Mouse (Mus musculus): ENCODE data around the gene Kif26a.

The Kif26a gene

GRCm38 (mm10) chr12:112145875-112146651 is at the start of gene Kif26a:
Gene Kif26a, plus strand, starts transcription at chr12:112146208.
- DNase-seq (ENCODE audit: low spot score): peak; percentile 88

DNA sequence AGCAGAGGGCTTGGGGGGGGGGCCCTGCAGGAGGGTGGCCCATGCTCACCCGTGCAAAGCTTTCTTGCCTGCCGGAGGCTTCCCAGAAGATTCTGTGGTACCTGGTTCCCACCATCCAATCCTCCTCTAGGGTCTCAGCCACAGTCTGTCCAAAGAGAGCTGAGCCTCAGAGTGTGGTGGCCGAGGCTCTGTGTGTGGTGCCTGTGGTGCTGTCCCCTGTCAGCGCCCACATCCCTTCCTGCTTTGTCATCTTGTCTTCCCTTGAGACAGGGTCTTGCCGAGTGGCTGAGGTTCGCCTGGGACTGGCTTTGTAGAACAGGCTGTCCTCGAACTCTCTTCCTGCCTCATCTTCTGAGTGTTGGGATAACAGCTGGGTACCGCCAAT is 49.3 kb upstream of the Kif26a start:
- no peak for DNase-seq (ENCODE audit: low spot score)

DNA sequence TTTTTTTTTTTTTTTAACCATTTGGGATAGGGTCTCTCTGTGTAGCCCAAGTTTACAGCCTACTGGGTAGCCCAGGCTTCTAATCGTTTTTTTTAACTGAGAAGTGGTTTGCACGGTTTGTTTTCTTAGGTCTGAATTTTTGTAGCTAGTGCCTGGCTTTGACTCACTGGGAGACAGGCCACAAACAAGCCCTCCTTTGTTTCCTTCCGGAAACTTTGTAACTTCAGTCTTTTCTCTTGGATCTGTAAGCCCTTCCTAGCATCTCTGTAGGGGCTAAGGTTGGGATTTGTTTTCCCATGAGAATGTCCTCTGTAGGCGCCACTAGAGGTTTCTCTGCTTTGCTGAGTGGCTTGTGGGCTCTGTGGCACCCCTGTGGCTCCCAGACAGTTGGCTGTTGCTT is 45.9 kb upstream of the Kif26a start:
- DNase-seq (ENCODE audit: low spot score): no peak

GRCm38 (mm10) chr12:112101045-112101444 is 45.0 kb upstream of the Kif26a start:
- no peak for DNase-seq (ENCODE audit: low spot score)

- no peak for DNase-seq (ENCODE audit: low spot score)
These were observed 42.8 kb upstream of the Kif26a start for GRCm38 (mm10) chr12:112103179-112103578.

- no peak for DNase-seq (ENCODE audit: low spot score)
These were observed 41.1 kb upstream of the Kif26a start for GRCm38 (mm10) chr12:112104890-112105289.

GRCm38 (mm10) chr12:112106541-112106971 is 39.5 kb upstream of the Kif26a start, which contains the start of gene Aspg:
Gene Aspg, plus strand, starts transcription at chr12:112106679.
- no peak for DNase-seq (ENCODE audit: low spot score)

DNA sequence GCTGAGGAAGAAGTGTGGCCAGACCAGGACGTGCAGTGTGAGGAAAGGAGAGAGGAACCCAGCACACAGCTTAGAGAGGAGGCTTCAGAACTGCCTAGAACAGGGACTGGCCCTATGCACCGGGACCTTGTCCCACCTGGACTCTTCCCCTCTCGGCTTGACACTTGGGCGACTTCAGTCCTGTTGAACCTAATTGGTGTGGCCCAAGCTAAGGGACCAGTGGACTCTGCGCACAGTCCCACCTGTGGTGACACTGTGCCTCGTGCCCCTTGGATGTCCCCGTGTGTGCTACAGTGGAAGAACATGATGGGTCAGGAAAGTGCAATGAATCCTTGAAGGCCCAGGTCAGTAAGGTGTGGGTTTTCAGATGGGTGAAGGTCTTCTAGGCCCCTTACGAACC is 38.3 kb upstream of the Kif26a start:
- DNase-seq (ENCODE audit: low spot score): no peak

GRCm38 (mm10) chr12:112108696-112109445 is 37.1 kb upstream of the Kif26a start:
- no peak for DNase-seq (ENCODE audit: low spot score)

DNA sequence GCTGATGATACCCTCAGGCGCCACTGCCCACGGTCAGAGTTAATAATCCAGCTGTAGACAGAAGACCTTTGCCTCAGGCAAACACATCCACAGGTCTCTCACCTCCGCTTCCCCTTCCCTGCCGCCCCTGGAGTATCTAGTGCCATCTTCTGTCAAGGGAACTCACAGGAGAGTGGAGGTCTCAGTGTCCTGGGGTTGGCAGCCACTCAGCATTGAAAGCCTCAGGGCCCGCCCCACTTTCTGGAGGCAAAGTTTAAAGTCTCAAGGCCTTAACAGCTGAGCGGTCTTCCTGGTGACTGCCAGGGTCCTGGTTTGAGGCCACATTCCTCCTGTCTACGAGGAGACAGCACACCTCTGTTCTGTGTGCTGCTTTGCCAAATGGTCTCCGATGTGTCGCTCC is 36.3 kb upstream of the Kif26a start:
- no peak for DNase-seq (ENCODE audit: low spot score)

GRCm38 (mm10) chr12:112111323-112111722 is 34.7 kb upstream of the Kif26a start:
- no peak for DNase-seq (ENCODE audit: low spot score)

GRCm38 (mm10) chr12:112112235-112112634 is 33.8 kb upstream of the Kif26a start:
- DNase-seq (ENCODE audit: low spot score): no peak

DNA sequence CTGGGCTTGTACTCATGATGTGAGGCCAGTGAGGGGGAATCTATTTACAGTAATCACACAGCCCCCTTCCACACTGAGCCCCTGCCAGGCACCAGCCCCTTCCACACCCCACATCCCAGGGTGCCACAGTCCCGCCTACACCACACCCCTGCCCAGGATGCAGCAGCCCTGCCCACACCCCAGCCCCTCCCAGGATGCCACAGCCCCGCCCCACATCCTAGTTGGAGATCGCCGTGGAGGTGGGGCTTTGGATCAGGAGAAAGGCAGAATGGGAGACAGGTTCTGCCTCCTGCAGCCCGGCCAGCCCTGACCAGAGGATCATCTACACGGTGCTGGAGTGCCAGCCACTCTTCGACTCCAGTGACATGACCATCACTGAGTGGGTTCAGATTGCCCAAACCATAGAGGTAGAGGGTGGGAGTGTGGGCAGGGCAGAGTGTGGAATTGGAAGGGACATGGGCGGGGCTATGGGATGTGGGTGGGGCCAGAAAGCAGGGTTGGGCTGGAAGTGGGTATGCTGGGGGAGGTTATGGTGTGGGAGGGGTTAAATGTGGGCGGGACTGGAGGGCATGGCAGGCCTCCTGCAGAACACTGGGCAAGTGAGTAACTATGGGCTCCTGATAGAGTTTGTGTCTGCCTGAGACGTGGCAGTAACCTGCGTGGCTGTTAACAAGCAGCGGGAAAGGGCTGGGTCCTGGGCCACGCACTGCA is 33.2 kb upstream of the Kif26a start:
- DNase-seq (ENCODE audit: low spot score): no peak

GRCm38 (mm10) chr12:112113710-112114109 is 32.3 kb upstream of the Kif26a start:
- peak; percentile 65 for DNase-seq (ENCODE audit: low spot score)

DNA sequence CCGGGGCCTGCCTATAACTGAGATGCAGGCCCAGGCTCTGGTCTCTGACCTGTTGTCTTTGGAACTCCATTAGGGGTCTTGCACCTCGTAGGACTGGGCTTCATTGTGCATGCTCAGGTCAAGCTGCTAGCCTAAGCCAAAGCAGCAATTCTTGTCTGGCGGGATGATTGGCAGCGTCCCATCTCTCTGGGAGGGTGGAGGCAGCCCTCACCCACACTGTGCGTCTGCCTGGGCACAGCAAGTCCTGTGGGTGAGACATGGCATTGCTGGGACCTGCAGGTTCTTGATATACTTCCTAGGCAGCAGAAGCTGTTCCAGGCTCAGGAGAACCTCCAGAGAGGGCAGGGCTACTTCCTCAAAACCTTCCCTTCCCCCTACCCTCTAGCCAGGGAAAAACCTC is 29.0 kb upstream of the Kif26a start:
- DNase-seq (ENCODE audit: low spot score): no peak

GRCm38 (mm10) chr12:112117649-112118048 is 28.4 kb upstream of the Kif26a start:
- DNase-seq (ENCODE audit: low spot score): no peak

GRCm38 (mm10) chr12:112121188-112121587 is 24.8 kb upstream of the Kif26a start:
- no peak for DNase-seq (ENCODE audit: low spot score)

GRCm38 (mm10) chr12:112125903-112126302 is 20.1 kb upstream of the Kif26a start:
- DNase-seq (ENCODE audit: low spot score): no peak

GRCm38 (mm10) chr12:112126931-112127635 is 18.9 kb upstream of the Kif26a start:
- no peak for DNase-seq (ENCODE audit: low spot score)

DNA sequence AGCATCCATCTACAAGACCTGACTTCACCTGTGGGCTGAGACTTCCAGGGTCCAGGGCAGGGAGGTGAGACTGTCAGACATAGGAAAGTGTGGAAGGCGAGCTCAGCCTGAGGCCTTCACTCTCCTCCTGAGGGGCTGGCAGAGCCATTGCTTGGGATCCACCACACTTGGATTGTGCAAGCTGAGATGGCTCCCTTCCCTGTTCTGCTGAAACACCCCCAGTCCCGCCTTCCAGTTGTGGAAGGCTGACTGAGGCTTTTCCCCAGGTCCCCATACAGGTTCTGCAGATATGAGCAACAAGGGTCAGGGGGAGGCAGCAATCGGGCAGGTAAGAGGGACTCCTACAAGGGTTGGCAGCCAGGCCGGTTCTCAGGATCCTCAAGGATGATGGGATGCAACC is 17.5 kb upstream of the Kif26a start:
- DNase-seq (ENCODE audit: low spot score): no peak

GRCm38 (mm10) chr12:112129300-112129856 is 16.6 kb upstream of the Kif26a start:
- DNase-seq (ENCODE audit: low spot score): no peak
